Mouse (Mus musculus) lung, adult 2 months (tissue): ENCODE data around the gene Plppr3.

Source experiments
- CTCF ChIP-seq: fragments of 200-500 bp; IDR thresholded peaks from 2 replicates; pipeline ENCODE4 v1.5.1; 2011; ENCODE audit warnings: mild to moderate bottlenecking, low read length, control low read depth; ENCODE audit not compliant: insufficient read depth
- POLR2A ChIP-seq: fragments of 200-500 bp; IDR thresholded peaks from 2 replicates; pipeline ENCODE4 v1.6.1; 2011; ENCODE audit warnings: low read depth, mild to moderate bottlenecking, control low read depth, low read length, borderline replicate concordance; ENCODE audit errors: extremely low read depth

DNA sequence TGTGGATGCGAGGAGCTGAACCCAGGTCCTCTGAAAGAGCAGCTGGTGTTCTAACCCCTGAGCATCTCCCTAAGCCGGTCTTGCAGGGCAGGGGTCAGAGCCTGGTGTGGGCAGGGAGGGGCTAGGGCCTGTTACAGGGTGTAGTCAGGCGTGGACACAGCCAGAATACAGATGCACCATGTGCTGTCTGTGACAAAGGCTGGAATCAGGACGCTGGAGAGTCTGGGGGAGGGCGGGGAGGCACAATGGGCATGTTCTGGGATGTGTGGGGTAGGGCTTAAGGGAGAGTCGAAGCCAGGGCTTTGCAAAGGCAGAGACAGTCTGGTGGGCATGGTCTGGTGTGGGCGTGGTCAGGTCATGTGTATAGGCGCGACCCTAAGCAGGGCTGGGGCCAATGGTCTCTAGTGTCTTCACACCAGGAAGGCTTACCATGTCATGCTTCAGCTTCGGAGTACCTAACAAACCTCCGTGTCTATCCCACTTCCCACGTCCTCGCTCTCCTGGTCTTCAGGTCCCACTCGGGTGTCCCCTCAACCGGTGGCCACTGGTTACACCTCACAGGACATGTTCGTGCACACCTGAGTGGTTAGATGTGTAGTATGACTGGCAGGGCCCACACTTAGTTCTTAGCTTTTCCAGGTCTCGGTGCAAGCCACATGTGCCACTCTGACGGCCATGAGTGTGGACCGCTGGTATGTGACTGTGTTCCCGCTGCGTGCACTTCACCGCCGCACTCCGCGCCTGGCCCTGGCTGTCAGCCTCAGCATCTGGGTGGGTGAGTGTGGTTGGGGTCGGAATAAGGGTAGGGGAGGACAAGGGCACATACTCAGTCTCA, 45.8 kb upstream of the Plppr3 start:
- no peak for TF ChIP-seq CTCF
- TF ChIP-seq POLR2A, result no peak
